Mouse (Mus musculus) liver, embryonic 18 days (tissue): ENCODE measurements around the gene Scn2b. TPM values are rescaled to one million over a fixed set of nuclear protein-coding genes. Genes with fewer than 3 reads are reported as not detected.

Experiments
- polyA plus RNA-seq: library from polyadenylated mRNA; depleted of rRNA; stranded (reverse); fragments of >200 nt; gene quantifications from 2 replicates; pipeline ENCODE4 v1.2.3, GENCODE M21; 2012; rRNA removed

The Scn2b gene
- polyA plus RNA-seq: 0.07 and 0.10 TPM in 2 replicates

GRCm38 (mm10) chr9:45117741-45118431 lies at the start of gene Scn2b:
Gene Scn2b, plus strand, starts transcription at chr9:45117782.

DNA sequence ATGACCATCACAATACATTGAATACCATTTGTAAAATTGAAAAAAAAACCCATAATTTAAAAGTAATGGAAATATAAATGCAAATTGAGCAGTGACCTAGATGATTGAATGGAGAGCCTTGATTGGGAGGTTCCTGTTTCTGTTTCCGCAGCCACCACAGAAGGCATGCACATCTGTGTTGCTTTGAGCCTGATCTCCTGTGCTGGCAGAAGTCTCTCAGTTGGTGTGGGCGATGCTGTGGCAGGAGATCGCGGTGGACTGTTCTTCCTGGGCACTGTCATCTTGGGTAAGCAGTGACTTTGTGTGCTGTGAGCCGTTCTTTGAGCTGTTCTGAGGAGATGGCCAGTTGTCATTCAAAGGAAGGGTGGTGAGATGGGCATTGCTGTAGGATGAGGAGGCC lies 38.6 kb upstream of the Scn2b start, which contains the start of gene Jaml:
Gene Jaml, plus strand, starts transcription at position 173 of the 400 bp plus-strand sequence.

GRCm38 (mm10) chr9:45138191-45139032 lies 20.8 kb downstream of the Scn2b start, which contains the start of gene Scn4b:
Gene Scn4b, plus strand, starts transcription at chr9:45138395.

Other genes starting within 250 kb of the Scn2b start
- gene Kmt2a, start 236.5 kb upstream of the Scn2b start, polyA plus RNA-seq: 1.7 and 2.0 TPM in 2 replicates
- gene Atp5l, start 197.0 kb upstream of the Scn2b start, polyA plus RNA-seq: 458 and 467 TPM in 2 replicates
- 8.1 and 8.3 TPM in 2 replicates for gene Ube4a, start 152.2 kb upstream of the Scn2b start, polyA plus RNA-seq
- gene Cd3g, start 137.4 kb upstream of the Scn2b start, polyA plus RNA-seq: 0.42 and 0.99 TPM in 2 replicates
- gene Cd3d, start 136.0 kb upstream of the Scn2b start, polyA plus RNA-seq: 0.22 and 0.30 TPM in 2 replicates
- 0.02 TPM in 1 of 2 replicates, not detected in the other for gene Cd3e, start 108.2 kb upstream of the Scn2b start, polyA plus RNA-seq
- gene Mpzl2, start 78.0 kb upstream of the Scn2b start, polyA plus RNA-seq: 12.8 and 16.9 TPM in 2 replicates
- gene Mpzl3, start 62.6 kb upstream of the Scn2b start, polyA plus RNA-seq: 0.84 and 1.00 TPM in 2 replicates
- gene Jaml, start 38.6 kb upstream of the Scn2b start, polyA plus RNA-seq: 0.39 and 0.97 TPM in 2 replicates
- 0.30 and 0.42 TPM in 2 replicates for gene Scn4b, start 20.6 kb downstream of the Scn2b start, polyA plus RNA-seq
- gene BC049352, start 64.2 kb downstream of the Scn2b start, polyA plus RNA-seq: 0.05 and 0.13 TPM in 2 replicates
- 0.07 and 0.14 TPM in 2 replicates for gene Tmprss4, start 86.3 kb downstream of the Scn2b start, polyA plus RNA-seq
- 2.7 and 2.8 TPM in 2 replicates for gene Il10ra, start 151.4 kb downstream of the Scn2b start, polyA plus RNA-seq
- gene Tmprss13, start 201.3 kb downstream of the Scn2b start, polyA plus RNA-seq: 0.01 TPM in 1 of 2 replicates, not detected in the other